Mouse (Mus musculus): ENCODE measurements around the gene Muc1. TPM values are rescaled to one million over a fixed set of nuclear protein-coding genes. Genes with fewer than 3 reads are reported as not detected.

The Muc1 gene
- polyA plus RNA-seq (2015; fragmentation: Nextera tagmentation; extraction: Ambion mirVana): 0.44 and 0.60 TPM in 2 replicates

GRCm38 (mm10) chr3:89228836-89229235, at the start of gene Muc1:
Gene Muc1, plus strand, starts transcription at chr3:89229057.

GRCm38 (mm10) chr3:89183058-89183958, 45.5 kb upstream of the Muc1 start, which contains the start of gene Fam189b:
Gene Fam189b, plus strand, starts transcription at chr3:89183143.

GRCm38 (mm10) chr3:89202253-89203141, 26.4 kb upstream of the Muc1 start, which contains the start of gene Gba:
Gene Gba, plus strand, starts transcription at chr3:89202928.

GRCm38 (mm10) chr3:89214681-89215411, 14.0 kb upstream of the Muc1 start, which contains the start of gene Thbs3:
Gene Thbs3, plus strand, starts transcription at chr3:89215180.

GRCm38 (mm10) chr3:89226900-89227299, 2.0 kb upstream of the Muc1 start, which contains the start of gene Mtx1:
Gene Mtx1, minus strand, starts transcription at chr3:89227088.

GRCm38 (mm10) chr3:89245688-89246171, 16.9 kb downstream of the Muc1 start, which contains the start of gene Krtcap2:
Gene Krtcap2, plus strand, starts transcription at chr3:89245966.

GRCm38 (mm10) chr3:89246261-89247100, 17.6 kb downstream of the Muc1 start, which contains the start of gene Trim46:
Gene Trim46, minus strand, starts transcription at chr3:89246309.

GRCm38 (mm10) chr3:89259076-89259475, 30.2 kb downstream of the Muc1 start, which contains the start of gene Dpm3:
Gene Dpm3, plus strand, starts transcription at chr3:89259358.

GRCm38 (mm10) chr3:89270051-89270755, 41.3 kb downstream of the Muc1 start, which contains the start of gene Slc50a1:
Gene Slc50a1, minus strand, starts transcription at chr3:89270570.

GRCm38 (mm10) chr3:89280606-89281511, 52.0 kb downstream of the Muc1 start, which contains the start of gene Efna1:
Gene Efna1, minus strand, starts transcription at chr3:89281142.

MicroRNAs encoded within 50 kb of the gene (microRNA counts, 519-probe panel; counts per million panel counts)
- microRNA mmu-miR-92b: 296 counts per million, percentile 58 among the panel's probes with 10 or more counts

Small RNA genes within 50 kb of the gene (microRNA-seq; reads per million reads assigned to microRNA genes)
- gene Mir92b: 5.3 to 8.4 reads per million in 2 experiments

Other genes with a start within 250 kb of the Muc1 start
- 8.6 and 9.6 TPM in 2 replicates for gene Rusc1, start 135.7 kb upstream of the Muc1 start, polyA plus RNA-seq (2015; fragmentation: Nextera tagmentation; extraction: Ambion mirVana)
- gene Gm43738, start 128.0 kb upstream of the Muc1 start, polyA plus RNA-seq (2015; fragmentation: Nextera tagmentation; extraction: Ambion mirVana): not detected in 2 replicates
- 67.5 and 85.5 TPM in 2 replicates for gene Fdps, start 127.1 kb upstream of the Muc1 start, polyA plus RNA-seq (2015; fragmentation: Nextera tagmentation; extraction: Ambion mirVana)
- not detected in 2 replicates for gene Pklr, start 92.9 kb upstream of the Muc1 start, polyA plus RNA-seq (2015; fragmentation: Nextera tagmentation; extraction: Ambion mirVana)
- 0.33 and 0.55 TPM in 2 replicates for gene Hcn3, start 68.9 kb upstream of the Muc1 start, polyA plus RNA-seq (2015; fragmentation: Nextera tagmentation; extraction: Ambion mirVana)
- 9.4 and 10.4 TPM in 2 replicates for gene Clk2, start 64.3 kb upstream of the Muc1 start, polyA plus RNA-seq (2015; fragmentation: Nextera tagmentation; extraction: Ambion mirVana)
- gene Scamp3, start 51.6 kb upstream of the Muc1 start, polyA plus RNA-seq (2015; fragmentation: Nextera tagmentation; extraction: Ambion mirVana): 50.6 and 61.2 TPM in 2 replicates
- gene Fam189b, start 45.9 kb upstream of the Muc1 start, polyA plus RNA-seq (2015; fragmentation: Nextera tagmentation; extraction: Ambion mirVana): 11.7 and 11.8 TPM in 2 replicates
- 25.1 and 27.4 TPM in 2 replicates for gene Gba, start 26.1 kb upstream of the Muc1 start, polyA plus RNA-seq (2015; fragmentation: Nextera tagmentation; extraction: Ambion mirVana)
- gene Thbs3, start 13.9 kb upstream of the Muc1 start, polyA plus RNA-seq (2015; fragmentation: Nextera tagmentation; extraction: Ambion mirVana): 61.7 and 72.4 TPM in 2 replicates
- 116 and 132 TPM in 2 replicates for gene Mtx1, start 2.0 kb upstream of the Muc1 start, polyA plus RNA-seq (2015; fragmentation: Nextera tagmentation; extraction: Ambion mirVana)
- 194 and 215 TPM in 2 replicates for gene Krtcap2, start 16.9 kb downstream of the Muc1 start, polyA plus RNA-seq (2015; fragmentation: Nextera tagmentation; extraction: Ambion mirVana)
- 0.13 and 0.15 TPM in 2 replicates for gene Trim46, start 17.3 kb downstream of the Muc1 start, polyA plus RNA-seq (2015; fragmentation: Nextera tagmentation; extraction: Ambion mirVana)
- gene Dpm3, start 30.3 kb downstream of the Muc1 start, polyA plus RNA-seq (2015; fragmentation: Nextera tagmentation; extraction: Ambion mirVana): 89.6 and 97.0 TPM in 2 replicates
- 53.2 and 56.2 TPM in 2 replicates for gene Slc50a1, start 41.5 kb downstream of the Muc1 start, polyA plus RNA-seq (2015; fragmentation: Nextera tagmentation; extraction: Ambion mirVana)
- gene Efna1, start 52.1 kb downstream of the Muc1 start, polyA plus RNA-seq (2015; fragmentation: Nextera tagmentation; extraction: Ambion mirVana): 21.7 and 22.7 TPM in 2 replicates
- gene Efna3, start 93.9 kb downstream of the Muc1 start, polyA plus RNA-seq (2015; fragmentation: Nextera tagmentation; extraction: Ambion mirVana): 0.10 and 1.9 TPM in 2 replicates
- gene Efna4, start 109.0 kb downstream of the Muc1 start, polyA plus RNA-seq (2015; fragmentation: Nextera tagmentation; extraction: Ambion mirVana): 2.1 and 2.3 TPM in 2 replicates
- gene Adam15, start 120.9 kb downstream of the Muc1 start, polyA plus RNA-seq (2015; fragmentation: Nextera tagmentation; extraction: Ambion mirVana): 37.4 and 49.7 TPM in 2 replicates
- 0.34 TPM in 1 of 2 replicates, not detected in the other for gene Dcst2, start 132.9 kb downstream of the Muc1 start, polyA plus RNA-seq (2015; fragmentation: Nextera tagmentation; extraction: Ambion mirVana)
- gene Dcst1, start 136.2 kb downstream of the Muc1 start, polyA plus RNA-seq (2015; fragmentation: Nextera tagmentation; extraction: Ambion mirVana): 0.08 TPM in 1 of 2 replicates, not detected in the other
- gene Zbtb7b, start 165.7 kb downstream of the Muc1 start, polyA plus RNA-seq (2015; fragmentation: Nextera tagmentation; extraction: Ambion mirVana): 2.1 and 3.7 TPM in 2 replicates
- not detected in 2 replicates for gene Lenep, start 173.7 kb downstream of the Muc1 start, polyA plus RNA-seq (2015; fragmentation: Nextera tagmentation; extraction: Ambion mirVana)
- gene Flad1, start 182.8 kb downstream of the Muc1 start, polyA plus RNA-seq (2015; fragmentation: Nextera tagmentation; extraction: Ambion mirVana): 32.9 and 33.8 TPM in 2 replicates
- 101 and 113 TPM in 2 replicates for gene Cks1b, start 189.3 kb downstream of the Muc1 start, polyA plus RNA-seq (2015; fragmentation: Nextera tagmentation; extraction: Ambion mirVana)
- gene Shc1, start 189.4 kb downstream of the Muc1 start, polyA plus RNA-seq (2015; fragmentation: Nextera tagmentation; extraction: Ambion mirVana): 39.6 and 45.2 TPM in 2 replicates
- 15.7 and 18.4 TPM in 2 replicates for gene Pygo2, start 201.2 kb downstream of the Muc1 start, polyA plus RNA-seq (2015; fragmentation: Nextera tagmentation; extraction: Ambion mirVana)
- 206 and 221 TPM in 2 replicates for gene Pbxip1, start 207.6 kb downstream of the Muc1 start, polyA plus RNA-seq (2015; fragmentation: Nextera tagmentation; extraction: Ambion mirVana)
- gene Pmvk, start 225.5 kb downstream of the Muc1 start, polyA plus RNA-seq (2015; fragmentation: Nextera tagmentation; extraction: Ambion mirVana): 26.7 and 33.5 TPM in 2 replicates